Mouse (Mus musculus): ENCODE data around the gene Trim2. TPM values are rescaled to one million over a fixed set of nuclear protein-coding genes. Genes with fewer than 3 reads are reported as not detected.

The Trim2 gene
- 1 to 10 TPM; 9.1 to 9.9 TPM for total RNA-seq (2021)

GRCm38 (mm10) chr3:84306777-84307176 lies at the start of gene Trim2:
Gene Trim2, minus strand, starts transcription at chr3:84306877.
- intact Hi-C loops (cut with DNase I), result loop anchor here (10.0 kb wide), 1 partner anchor 392 kb away; no protein-coding TSS in a partner anchor
- DNase-seq, result no peak

- intact Hi-C loops (cut with DNase I), result loop anchor here (5.0 kb wide), 1 partner anchor 36 kb away; no protein-coding TSS in a partner anchor
Observed at GRCm38 (mm10) chr3:84355930-84356689, 49.4 kb upstream of the Trim2 start.

GRCm38 (mm10) chr3:84352353-84353034 lies 45.8 kb upstream of the Trim2 start:
- intact Hi-C loops (cut with DNase I), result loop anchor here (1.0 to 5.0 kb wide), 2 partner anchors 130 to 189 kb away; partner anchors contain the start of gene Fhdc1
- DNase-seq, result peak; percentile 81 to 89

More at GRCm38 (mm10) chr3:84355930-84356689, 49.4 kb upstream of the Trim2 start:
- peak; percentile 84 for DNase-seq

GRCm38 (mm10) chr3:84350311-84350710 lies 43.6 kb upstream of the Trim2 start:
- no peak for DNase-seq
- intact Hi-C loops (cut with DNase I), result loop anchor here (5.0 kb wide), 1 partner anchor 132 kb away; the partner anchor contains the start of gene Fhdc1

- intact Hi-C loops (cut with DNase I), result loop anchor here (5.0 kb wide), 1 partner anchor 133 kb away; the partner anchor contains the start of gene Fhdc1
- DNase-seq, result no peak
Observed at GRCm38 (mm10) chr3:84349771-84350170, 43.1 kb upstream of the Trim2 start.

GRCm38 (mm10) chr3:84347426-84347825 lies 40.7 kb upstream of the Trim2 start:
- intact Hi-C loops (cut with DNase I), result no loop called here

GRCm38 (mm10) chr3:84346456-84347150 lies 39.9 kb upstream of the Trim2 start:
- intact Hi-C loops (cut with DNase I), result no loop called here
- DNase-seq, result no peak

More at GRCm38 (mm10) chr3:84347426-84347825, 40.7 kb upstream of the Trim2 start:
- no peak for DNase-seq

- peak in 1 of 2 experiments; percentile 57 for DNase-seq
- intact Hi-C loops (cut with DNase I), result loop anchor here (2.0 kb wide), 1 partner anchor 195 kb away; no protein-coding TSS in a partner anchor
Observed at GRCm38 (mm10) chr3:84345646-84345980, 38.9 kb upstream of the Trim2 start.

GRCm38 (mm10) chr3:84344725-84345645 lies 38.3 kb upstream of the Trim2 start:
- peak; percentile 86 to 91 for DNase-seq
- intact Hi-C loops (cut with DNase I), result loop anchor here (2.0 kb wide), 1 partner anchor 196 kb away; no protein-coding TSS in a partner anchor

- intact Hi-C loops (cut with DNase I), result no loop called here
- DNase-seq, result no peak
Observed at GRCm38 (mm10) chr3:84343101-84343500, 36.4 kb upstream of the Trim2 start.

GRCm38 (mm10) chr3:84341811-84342210 lies 35.1 kb upstream of the Trim2 start:
- intact Hi-C loops (cut with DNase I), result no loop called here
- no peak for DNase-seq

GRCm38 (mm10) chr3:84337585-84337984 lies 30.9 kb upstream of the Trim2 start:
- intact Hi-C loops (cut with DNase I), result no loop called here
- DNase-seq, result no peak

GRCm38 (mm10) chr3:84336342-84336741 lies 29.7 kb upstream of the Trim2 start:
- intact Hi-C loops (cut with DNase I), result no loop called here
- no peak for DNase-seq

GRCm38 (mm10) chr3:84335421-84336073 lies 28.9 kb upstream of the Trim2 start:
- no peak for DNase-seq
- intact Hi-C loops (cut with DNase I), result loop anchor here (2.0 kb wide), 1 partner anchor 21 kb away; no protein-coding TSS in a partner anchor

- DNase-seq, result no peak
- intact Hi-C loops (cut with DNase I), result loop anchor here (2.0 kb wide), 1 partner anchor 20 kb away; no protein-coding TSS in a partner anchor
Observed at GRCm38 (mm10) chr3:84334771-84335420, 28.2 kb upstream of the Trim2 start.

GRCm38 (mm10) chr3:84333400-84334349 lies 27.0 kb upstream of the Trim2 start:
- peak; percentile 55 to 69 for DNase-seq
- intact Hi-C loops (cut with DNase I), result loop anchor here (2.0 kb wide), 1 partner anchor 19 kb away; no protein-coding TSS in a partner anchor

GRCm38 (mm10) chr3:84330210-84330609 lies 23.5 kb upstream of the Trim2 start:
- intact Hi-C loops (cut with DNase I), result no loop called here
- DNase-seq, result no peak

Data from heart, postnatal 10 days (tissue).